Mouse (Mus musculus) hindbrain, embryonic 16.5 days (tissue): ENCODE data around the gene Slc25a39. TPM values are rescaled to one million over a fixed set of nuclear protein-coding genes. Genes with fewer than 3 reads are reported as not detected.

Experiments
- ATAC-seq: fragments of 200-750 bp; cut with Nextera tagmentation; 2 replicates; pipeline ENCODE4 v1.8.0; 2017; ENCODE audit warnings: moderate TSS enrichment, moderate library complexity
- H3K27ac ChIP-seq: fragments of 300-500 bp; sonication (generic); 2 replicates; pipeline ENCODE4 v1.5.1; 2014; ENCODE audit warnings: low read depth, mild to moderate bottlenecking, control low read depth, low read length, moderate library complexity
- H3K27me3 ChIP-seq: fragments of 300-500 bp; sonication (generic); replicated peaks from 2 replicates; pipeline ENCODE4 v1.6.1; 2014; ENCODE audit warnings: low read length; ENCODE audit not compliant: control insufficient read depth, insufficient read depth
- H3K36me3 ChIP-seq: fragments of 300-500 bp; sonication (generic); 2 replicates; pipeline ENCODE4 v1.6.1; 2014; ENCODE audit warnings: mild to moderate bottlenecking, low read length, moderate library complexity, mixed read lengths; ENCODE audit not compliant: control insufficient read depth, insufficient read depth
- H3K4me1 ChIP-seq: fragments of 300-500 bp; sonication (generic); 2 replicates; pipeline ENCODE4 v1.6.1; 2014; ENCODE audit warnings: low read depth, low read length; ENCODE audit not compliant: control insufficient read depth, insufficient read depth
- H3K4me2 ChIP-seq: fragments of 300-500 bp; sonication (generic); 2 replicates; pipeline ENCODE4 v1.6.1; 2014; ENCODE audit warnings: mild to moderate bottlenecking, low read length, control low read depth, moderate library complexity
- H3K4me3 ChIP-seq: fragments of 300-500 bp; sonication (generic); 2 replicates; pipeline ENCODE4 v1.5.1; 2014; ENCODE audit warnings: mild to moderate bottlenecking, low read length, control low read depth, moderate library complexity
- H3K9ac ChIP-seq: fragments of 300-500 bp; sonication (generic); 2 replicates; pipeline ENCODE4 v1.6.1; 2014; ENCODE audit warnings: low read depth, mild to moderate bottlenecking, control low read depth, low read length, moderate library complexity
- H3K9me3 ChIP-seq: fragments of 300-500 bp; sonication (generic); 2 replicates; pipeline ENCODE4 v1.6.1; 2014; ENCODE audit warnings: mild to moderate bottlenecking, low read length, moderate library complexity; ENCODE audit not compliant: control insufficient read depth
- WGBS: fragments of 180-500 bp; shearing (Covaris S2); extraction: QIAGEN DNeasy Blood & Tissue Kit; methylation state at CpG from one replicate; pipeline ENCODE4 v1.1.7; 2014; 5-methylcytosine and 5-hydroxymethylcytosine counted together
- polyA plus RNA-seq: library from polyadenylated mRNA; unstranded; fragments of >200 nt; fragmentation: Nextera tagmentation; extraction: Ambion mirVana; gene quantifications from 2 replicates; pipeline ENCODE4 v1.2.1, GENCODE M21; 2015

Slc25a39 gene
- polyA plus RNA-seq, 1 experiment from 2014 or later, result 187 TPM

DNA sequence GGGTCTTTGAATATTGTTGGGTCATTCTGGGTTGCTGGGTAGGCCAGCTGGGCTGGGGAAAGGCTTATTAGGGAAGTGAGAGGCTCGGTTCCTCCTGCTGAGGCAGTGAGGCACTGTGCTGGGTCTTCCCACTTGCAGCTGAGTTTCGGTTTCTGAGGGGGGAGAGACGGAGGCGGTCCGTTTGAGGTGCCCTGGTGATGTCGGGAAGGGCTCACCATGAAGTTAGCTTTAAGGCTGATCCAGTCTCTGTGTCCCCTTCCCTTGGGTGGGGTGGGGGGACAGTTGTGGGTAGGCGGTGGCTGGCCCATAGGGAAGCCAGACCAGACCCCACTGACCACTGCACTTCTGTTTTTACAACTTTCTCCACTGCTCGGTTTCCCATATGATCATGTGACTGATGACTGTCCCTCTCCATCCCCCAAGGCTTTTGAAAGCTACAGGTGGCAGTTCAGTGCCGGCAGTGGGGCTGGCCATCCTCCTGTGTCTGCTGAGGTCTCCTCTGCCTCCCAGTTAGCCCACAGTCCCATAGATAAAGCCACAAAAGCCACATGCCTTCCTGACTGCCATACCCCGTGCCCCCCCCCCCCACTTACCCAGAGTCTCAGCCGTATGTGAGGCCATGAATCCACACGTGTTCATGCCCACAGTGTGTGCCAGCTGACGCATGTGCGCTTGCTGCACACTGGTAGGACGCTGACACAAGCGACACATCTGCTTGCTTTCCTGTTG is 24.5 kb upstream of the Slc25a39 start:
- Histone ChIP-seq H3K4me1 (peaks cover 18% of the 10 kb centered on the region), H3K4me2 (0 out of 2 replicates have a peak overlapping the region, but pooled peaks have one; percentile 6), H3K9me3 (no peaks in the 10 kb centered on the region), H3K27me3 (no peaks in the 10 kb centered on the region), H3K4me3 (no peak overlapping the region), H3K36me3 (peaks cover 17% of the 10 kb centered on the region), H3K9ac (peak overlapping the region; percentile 28; the same call in 1 of the 2 replicates), H3K27ac (no peak overlapping the region)
- no peak for ATAC-seq
- WGBS, result 66% methylated on average over 16 of the region's 16 CpGs

DNA sequence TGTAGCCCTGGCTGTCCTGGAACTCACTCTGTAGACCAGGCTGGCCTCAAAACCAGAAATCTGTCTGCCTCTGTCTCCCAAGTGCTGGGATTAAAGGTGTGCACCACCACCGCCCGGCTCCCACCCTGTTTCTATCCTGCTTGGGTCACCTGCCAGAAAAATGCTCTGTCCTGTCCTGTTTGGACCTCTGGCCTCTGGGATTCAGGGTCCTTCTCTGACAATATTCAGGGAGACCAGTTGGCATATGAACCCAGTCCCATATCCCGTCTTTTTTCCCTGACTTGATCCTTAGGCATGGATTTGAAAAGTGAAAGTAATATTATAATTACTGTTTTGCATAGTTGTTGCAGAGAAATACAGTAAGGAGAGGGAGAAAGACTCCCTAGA is 24.0 kb upstream of the Slc25a39 start:
- 81% methylated on average over 3 of the region's 3 CpGs for WGBS
- no peak overlapping the region for H3K27ac ChIP-seq
- H3K9me3 ChIP-seq, result no peaks in the 10 kb centered on the region
- no peak overlapping the region for H3K4me3 ChIP-seq
- no peak for ATAC-seq
- no peaks in the 10 kb centered on the region for H3K27me3 ChIP-seq
- H3K4me2 ChIP-seq, result no peak overlapping the region
- peaks cover 15% of the 10 kb centered on the region for H3K36me3 ChIP-seq
- peaks cover 14% of the 10 kb centered on the region for H3K4me1 ChIP-seq
- no peak overlapping the region for H3K9ac ChIP-seq

DNA sequence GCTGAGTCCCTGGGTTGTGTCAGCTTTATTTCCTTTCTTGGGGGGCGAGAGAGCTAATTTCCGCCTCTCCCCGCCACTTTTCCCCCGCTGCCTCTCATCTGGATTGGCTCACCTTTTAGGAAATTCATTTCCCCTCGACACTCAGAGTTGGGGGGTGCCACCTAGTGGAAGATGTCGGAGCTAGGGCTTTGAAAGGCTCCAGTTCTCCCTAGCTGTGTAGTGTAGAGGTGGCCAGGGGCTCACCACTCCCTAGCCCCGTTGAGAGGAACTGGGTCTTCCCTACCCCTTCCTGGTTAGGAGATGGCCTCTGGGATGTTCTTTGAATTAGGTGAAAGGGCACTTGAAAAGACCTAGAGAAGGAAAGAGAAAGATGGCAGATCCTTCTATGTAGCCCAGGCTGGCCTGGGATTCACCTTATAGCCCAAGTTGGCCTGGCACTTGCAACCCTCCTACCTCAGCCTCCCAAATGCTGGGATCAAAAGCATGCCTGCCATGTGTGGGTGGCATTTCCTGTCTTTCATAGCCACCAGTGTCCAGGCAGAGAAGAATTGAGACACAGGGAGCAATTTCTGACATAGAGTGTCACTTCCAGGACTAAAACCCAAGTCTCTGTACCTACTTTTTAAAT is 23.4 kb upstream of the Slc25a39 start:
- H3K36me3 ChIP-seq, result peaks cover 15% of the 10 kb centered on the region
- H3K4me3 ChIP-seq, result peak overlapping the region; percentile 69
- peak; percentile 35; the same call in 1 of the 2 replicates for ATAC-seq
- no peaks in the 10 kb centered on the region for H3K9me3 ChIP-seq
- no peaks in the 10 kb centered on the region for H3K27me3 ChIP-seq
- peaks cover 14% of the 10 kb centered on the region for H3K4me1 ChIP-seq
- under 1% methylated on average over 7 of the region's 7 CpGs for WGBS
- H3K27ac ChIP-seq, result peak overlapping the region; percentile 79
- peak overlapping the region; percentile 65 for H3K9ac ChIP-seq
- H3K4me2 ChIP-seq, result peak overlapping the region; percentile 98

DNA sequence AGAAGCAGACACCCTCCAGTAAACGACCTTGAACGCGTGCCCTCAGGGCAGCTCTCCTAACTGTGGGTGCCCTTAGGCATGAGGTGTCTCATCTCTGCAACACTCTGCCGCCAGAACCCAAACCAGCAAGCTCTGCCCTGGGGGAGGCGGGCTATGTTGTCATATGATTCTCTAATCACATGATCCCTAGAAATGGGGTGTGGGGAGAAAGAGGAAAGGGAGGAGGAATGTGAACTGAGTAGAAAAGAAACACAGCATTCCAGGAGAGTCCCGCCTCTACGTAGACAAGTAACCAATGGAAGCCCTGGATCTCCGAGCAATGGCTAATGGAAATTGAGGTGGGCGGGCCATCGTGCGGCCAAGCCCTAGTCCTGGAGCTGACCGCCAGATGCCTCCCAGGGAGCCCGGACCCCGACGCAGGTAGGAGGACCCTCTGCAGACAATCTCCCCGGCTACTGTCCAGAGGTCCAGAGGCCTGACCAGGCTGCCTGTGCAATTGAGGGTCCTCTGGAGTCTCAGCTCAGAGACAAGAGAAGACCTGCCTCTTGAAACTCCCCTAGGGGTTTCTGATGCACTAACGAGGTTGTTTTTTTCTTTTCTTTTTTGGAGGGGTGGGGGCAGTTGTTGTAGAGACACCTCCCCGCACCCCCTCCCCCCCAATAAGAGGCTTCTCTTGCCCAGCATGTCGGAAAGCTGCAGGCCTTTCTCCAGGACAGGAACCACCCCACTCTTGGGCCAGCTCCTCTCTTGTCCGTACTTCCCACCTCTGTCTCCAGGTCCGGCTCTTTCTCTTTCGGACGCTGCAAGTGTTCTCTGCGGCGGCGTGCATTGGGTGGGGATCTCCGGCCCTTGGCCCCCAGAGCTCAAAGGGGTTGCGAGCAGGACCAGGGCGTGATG is 22.6 kb upstream of the Slc25a39 start, which contains the start of gene Grn:
Gene Grn, plus strand, starts transcription at position 195 of the 897 bp plus-strand sequence.
- Histone ChIP-seq H3K4me2 (peak within 1 kb of the TSS; percentile 98), H3K27me3 (no peaks in the 10 kb centered on the region), H3K4me3 (peak within 1 kb of the TSS; percentile 69), H3K9me3 (no peaks in the 10 kb centered on the region), H3K9ac (peak within 1 kb of the TSS; percentile 65), H3K27ac (peak within 1 kb of the TSS; percentile 79), H3K4me1 (peaks cover 14% of the 10 kb centered on the region), H3K36me3 (peaks cover 11% of the 10 kb centered on the region)
- WGBS, result 0% methylated on average over 29 of the region's 29 CpGs
- ATAC-seq, result peak; percentile 93

DNA sequence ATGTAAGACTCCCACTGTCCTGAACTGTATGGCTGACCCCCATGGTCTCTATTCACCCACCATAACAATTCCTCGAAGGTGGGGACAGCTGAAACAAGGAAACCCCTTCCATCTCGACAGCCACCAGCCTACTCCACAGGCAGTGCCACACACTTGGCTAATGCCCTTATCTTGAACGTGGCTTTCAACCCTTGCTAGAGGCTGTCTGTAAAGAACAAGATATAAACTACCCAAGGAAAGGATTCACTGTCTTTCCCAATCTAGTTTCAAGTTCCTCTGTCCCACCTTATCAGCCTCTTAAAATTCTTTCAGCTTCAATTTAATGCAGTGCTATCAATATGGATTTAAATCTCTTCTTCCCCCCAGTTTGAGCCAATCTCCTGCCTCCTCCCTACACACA is 21.8 kb upstream of the Slc25a39 start:
- no peak overlapping the region for H3K27ac ChIP-seq
- WGBS, result 43% methylated on average over 3 of the region's 3 CpGs
- H3K4me2 ChIP-seq, result peak overlapping the region; percentile 98
- H3K4me3 ChIP-seq, result peak overlapping the region; percentile 69
- H3K27me3 ChIP-seq, result no peaks in the 10 kb centered on the region
- H3K36me3 ChIP-seq, result peaks cover 3% of the 10 kb centered on the region
- H3K4me1 ChIP-seq, result peaks cover 14% of the 10 kb centered on the region
- peak overlapping the region; percentile 65 for H3K9ac ChIP-seq
- ATAC-seq, result no peak
- H3K9me3 ChIP-seq, result no peaks in the 10 kb centered on the region

DNA sequence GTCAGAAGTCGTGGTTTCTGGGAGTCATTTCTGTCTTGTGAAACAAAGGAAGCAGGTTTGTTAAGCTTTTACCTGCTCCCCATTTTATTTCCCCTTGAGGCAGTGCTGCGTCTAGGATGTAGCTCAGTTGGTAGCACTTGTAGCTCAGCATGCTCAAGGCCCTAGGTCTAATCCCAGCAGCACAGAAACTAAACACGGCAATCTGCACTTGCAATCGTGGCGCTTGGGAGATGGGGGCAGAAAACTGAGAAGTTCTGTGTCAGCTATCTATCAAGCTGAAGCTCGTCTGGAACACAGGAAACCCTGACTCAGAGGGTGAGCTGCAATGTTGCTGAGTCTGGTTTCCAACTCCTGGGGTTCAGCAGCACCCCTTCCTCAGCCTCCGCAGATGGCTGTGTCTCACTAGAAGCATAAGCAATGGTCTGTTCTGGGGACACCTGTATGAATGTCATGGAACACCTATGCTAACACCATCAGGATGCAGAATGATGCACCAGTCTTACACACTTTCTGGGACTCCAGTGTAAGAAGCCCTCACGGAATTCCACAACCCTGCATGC is 21.3 kb upstream of the Slc25a39 start:
- Histone ChIP-seq H3K27me3 (no peaks in the 10 kb centered on the region), H3K4me1 (peaks cover 14% of the 10 kb centered on the region), H3K9me3 (no peaks in the 10 kb centered on the region), H3K4me2 (no peak overlapping the region; the same call in 1 of the 2 replicates), H3K4me3 (no peak overlapping the region), H3K27ac (no peak overlapping the region), H3K9ac (no peak overlapping the region), H3K36me3 (peaks cover 3% of the 10 kb centered on the region; the same call in 1 of the 2 replicates)
- WGBS, result 77% methylated on average over 8 of the region's 8 CpGs
- no peak for ATAC-seq

DNA sequence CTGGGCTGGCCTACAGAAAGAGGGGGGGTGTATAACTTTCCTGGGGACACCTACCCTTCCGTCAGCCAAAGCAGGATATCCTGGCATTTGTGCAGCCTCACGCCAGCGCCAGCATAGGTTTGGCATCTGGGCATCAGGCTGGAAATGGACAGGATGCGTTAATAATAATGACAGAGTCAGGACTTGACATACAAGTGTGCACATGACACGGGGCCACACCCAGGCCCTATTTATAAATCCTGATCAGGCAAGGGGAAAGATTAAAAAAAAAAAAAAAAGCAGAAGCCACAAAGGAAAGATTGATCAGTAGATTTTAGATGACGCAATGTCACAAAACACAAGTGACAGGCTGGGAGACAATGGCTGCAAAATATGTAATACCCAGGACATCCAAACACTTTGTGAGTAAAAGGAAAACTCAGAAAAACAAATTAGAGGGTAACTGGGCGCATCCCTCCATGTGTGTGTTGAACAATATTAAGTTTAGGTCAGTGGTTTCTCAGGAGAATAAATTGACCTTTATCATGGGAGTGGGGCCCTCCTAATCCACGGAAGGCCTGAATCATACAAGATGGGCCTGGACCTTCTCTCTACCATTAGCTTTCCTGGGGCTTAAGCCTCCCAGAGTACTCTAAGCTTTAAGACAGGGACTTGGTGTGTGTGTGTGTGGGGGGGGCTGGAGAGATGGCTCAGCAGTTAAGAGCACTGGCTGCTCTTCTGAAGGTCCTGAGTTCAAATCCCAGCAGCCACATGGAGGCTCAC is 18.0 kb upstream of the Slc25a39 start:
- no peak overlapping the region for H3K4me2 ChIP-seq
- peaks cover 7% of the 10 kb centered on the region for H3K4me1 ChIP-seq
- no peaks in the 10 kb centered on the region for H3K9me3 ChIP-seq
- no peak for ATAC-seq
- no peaks in the 10 kb centered on the region for H3K36me3 ChIP-seq
- H3K4me3 ChIP-seq, result no peak overlapping the region
- H3K27me3 ChIP-seq, result no peaks in the 10 kb centered on the region
- no peak overlapping the region for H3K27ac ChIP-seq
- WGBS, result 83% methylated on average over 8 of the region's 8 CpGs
- H3K9ac ChIP-seq, result no peak overlapping the region

DNA sequence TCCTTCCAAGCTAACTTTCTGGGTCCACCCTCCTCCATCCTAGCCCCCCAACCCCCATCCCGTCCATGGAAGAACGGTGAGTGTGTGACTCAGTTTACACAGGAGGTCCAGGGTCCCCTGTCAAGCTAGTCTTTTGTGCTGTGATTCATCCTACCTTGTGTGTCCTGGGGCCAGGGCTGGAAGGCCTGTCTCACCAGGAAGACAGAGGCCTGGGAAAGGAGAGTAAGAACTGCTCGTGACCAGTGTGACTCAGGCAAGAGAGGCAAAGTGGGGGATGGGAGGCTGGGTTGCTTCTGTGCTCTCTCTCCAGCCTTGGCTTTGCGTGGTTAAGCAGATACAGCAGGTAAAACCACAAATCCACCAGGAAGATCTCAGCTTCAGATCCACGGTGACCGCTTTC is 16.9 kb upstream of the Slc25a39 start:
- WGBS, result 75% methylated on average over 6 of the region's 6 CpGs
- no peaks in the 10 kb centered on the region for H3K27me3 ChIP-seq
- H3K27ac ChIP-seq, result no peak overlapping the region
- H3K36me3 ChIP-seq, result no peaks in the 10 kb centered on the region
- H3K9me3 ChIP-seq, result 0 out of 2 replicates have a peak, but pooled peaks cover 2% of the 10 kb centered on the region
- no peak overlapping the region for H3K9ac ChIP-seq
- peaks cover 4% of the 10 kb centered on the region for H3K4me1 ChIP-seq
- H3K4me2 ChIP-seq, result no peak overlapping the region
- ATAC-seq, result no peak
- H3K4me3 ChIP-seq, result no peak overlapping the region
